Mouse (Mus musculus): ENCODE measurements around the gene Slc5a1.

DNA sequence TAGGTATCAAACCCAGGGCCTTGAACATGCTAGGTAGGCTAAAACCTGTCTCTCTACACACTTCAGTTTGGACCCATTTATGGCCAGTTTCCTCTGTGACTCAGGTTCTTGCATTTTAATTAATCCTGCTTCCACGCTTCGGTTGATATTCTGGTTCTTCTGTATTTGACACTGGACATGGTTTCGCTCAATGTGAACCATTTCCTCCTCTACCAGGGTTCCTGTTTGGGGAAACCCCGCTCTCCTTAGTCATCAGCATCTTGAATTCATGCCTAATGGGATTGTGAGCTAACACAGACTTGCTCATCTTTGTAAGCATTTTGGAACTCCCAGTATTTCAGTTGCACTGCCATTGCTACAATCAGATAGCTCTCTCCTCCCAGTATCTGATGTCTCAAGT lies 8.7 kb upstream of the Slc5a1 start:
- TF ChIP-seq CTCF (IDR thresholded peaks at IDR 0.05; ENCODE audit: control insufficient read depth, insufficient read depth, insufficient read length) (no peak), USF1 (IDR thresholded peaks at IDR 0.05; ENCODE audit: low read depth) (no peak), FOSL1 (IDR thresholded peaks at IDR 0.05; ENCODE audit: insufficient read depth, low read length, poor library complexity, severe bottlenecking) (no peak)

Data from C2C12 (cell line).